Mouse (Mus musculus) kidney, embryonic 16.5 days (tissue): ENCODE measurements around the gene Atl3. TPM values are rescaled to one million over a fixed set of nuclear protein-coding genes. Genes with fewer than 3 reads are reported as not detected.
"Not testable (repeated sequence)": the region's sequence is repeated elsewhere in the genome, so short reads cannot be mapped to it uniquely, and the experiment has no call there.

Experiments
- ATAC-seq: fragments of 200-750 bp; cut with Nextera tagmentation; 2 replicates; pipeline ENCODE4 v1.8.0; 2017; ENCODE audit warnings: moderate TSS enrichment; ENCODE audit not compliant: low FRiP score, low TSS enrichment
- H3K27ac ChIP-seq: fragments of 300-500 bp; sonication (generic); 2 replicates; pipeline ENCODE4 v1.5.1; 2014; ENCODE audit warnings: low read length
- H3K27me3 ChIP-seq: fragments of 300-500 bp; sonication (generic); 2 replicates; pipeline ENCODE4 v1.6.1; 2014; ENCODE audit warnings: low read length, control low read depth, mixed read lengths; ENCODE audit not compliant: insufficient read depth
- H3K36me3 ChIP-seq: fragments of 300-500 bp; sonication (generic); 2 replicates; pipeline ENCODE4 v1.6.1; 2014; ENCODE audit warnings: low read length, control low read depth, mixed read lengths; ENCODE audit not compliant: insufficient read depth
- H3K4me1 ChIP-seq: fragments of 300-500 bp; sonication (generic); 2 replicates; pipeline ENCODE4 v1.6.1; 2014; ENCODE audit warnings: low read length, control low read depth, mixed read lengths; ENCODE audit not compliant: insufficient read depth
- H3K4me2 ChIP-seq: fragments of 300-500 bp; sonication (generic); replicated peaks from 2 replicates; pipeline ENCODE4 v1.6.1; 2014; ENCODE audit warnings: low read depth, low read length
- H3K4me3 ChIP-seq: fragments of 300-500 bp; sonication (generic); 2 replicates; pipeline ENCODE4 v1.5.1; 2014; ENCODE audit warnings: mild to moderate bottlenecking, low read length
- H3K9ac ChIP-seq: fragments of 300-500 bp; sonication (generic); replicated peaks from 2 replicates; pipeline ENCODE4 v1.6.1; 2014; ENCODE audit warnings: low read length
- H3K9me3 ChIP-seq: fragments of 300-500 bp; sonication (generic); 2 replicates; pipeline ENCODE4 v1.6.1; 2016; ENCODE audit warnings: low read length, control low read depth
- WGBS: fragments of 180-500 bp; shearing (Covaris S2); extraction: QIAGEN DNeasy Blood & Tissue Kit; methylation state at CpG from one replicate; pipeline ENCODE4 v1.1.7; 2014; 5-methylcytosine and 5-hydroxymethylcytosine counted together
- polyA plus RNA-seq: library from polyadenylated mRNA; unstranded; fragments of >200 nt; fragmentation: Nextera tagmentation; extraction: Ambion mirVana; gene quantifications from 2 replicates; pipeline ENCODE4 v1.2.1, GENCODE M21; 2015

Gene Atl3
- polyA plus RNA-seq, 1 experiment from 2014 or later = 13.1 TPM

GRCm38 (mm10) chr19:7495221-7496038 is 1.6 kb downstream of the Atl3 start:
- peak overlapping the region; percentile 99; the same call in 1 of the 2 replicates for H3K27ac ChIP-seq
- no peaks in the 10 kb centered on the region for H3K36me3 ChIP-seq
- H3K9me3 ChIP-seq = no peaks in the 10 kb centered on the region
- H3K4me1 ChIP-seq = peaks cover 6% of the 10 kb centered on the region; the same call in 1 of the 2 replicates
- 38% methylated on average over 14 of the region's 14 CpGs for WGBS
- no peak for ATAC-seq
- H3K4me2 ChIP-seq = peak overlapping the region; percentile 64
- peak overlapping the region; percentile 98 for H3K9ac ChIP-seq
- peak overlapping the region; percentile 85 for H3K4me3 ChIP-seq
- no peaks in the 10 kb centered on the region for H3K27me3 ChIP-seq

DNA sequence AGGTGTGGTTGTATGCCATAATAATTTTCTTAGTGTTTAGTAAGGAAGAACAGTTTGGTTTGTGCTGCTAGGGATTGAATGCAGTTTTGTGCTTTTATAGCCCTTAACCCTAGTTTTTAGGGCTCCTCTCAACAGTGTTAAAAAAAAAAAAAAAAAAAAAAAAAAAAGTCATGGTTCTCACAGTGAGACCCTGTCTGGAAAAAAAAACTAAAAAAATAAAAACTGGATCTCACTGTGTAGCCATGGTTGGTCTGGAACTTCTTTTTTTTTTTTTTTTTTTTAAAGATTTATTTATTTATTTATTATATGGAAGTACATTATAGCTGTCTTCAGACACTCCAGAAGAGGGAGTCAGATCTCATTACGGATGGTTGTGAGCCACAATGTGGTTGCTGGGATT is 2.2 kb downstream of the Atl3 start:
- not testable (repeated sequence) for H3K9me3 ChIP-seq, H3K27me3 ChIP-seq, H3K27ac ChIP-seq, H3K36me3 ChIP-seq, H3K4me1 ChIP-seq, H3K4me3 ChIP-seq, H3K9ac ChIP-seq, ATAC-seq
- 70% methylated on average over 1 of the region's 1 CpGs for WGBS
- H3K4me2 ChIP-seq = peak overlapping the region; percentile 64

GRCm38 (mm10) chr19:7498816-7499215 is 5.0 kb downstream of the Atl3 start:
- H3K27ac ChIP-seq = no peak overlapping the region

GRCm38 (mm10) chr19:7500701-7501100 is 6.9 kb downstream of the Atl3 start:
- H3K27ac ChIP-seq = no peak overlapping the region
- peaks cover 3% of the 10 kb centered on the region; the same call in 1 of the 2 replicates for H3K4me1 ChIP-seq
- H3K27me3 ChIP-seq = no peaks in the 10 kb centered on the region
- H3K4me2 ChIP-seq = no peak overlapping the region
- 81% methylated on average over 1 of the region's 1 CpGs for WGBS
- no peak overlapping the region for H3K9ac ChIP-seq
- ATAC-seq = no peak
- H3K9me3 ChIP-seq = no peaks in the 10 kb centered on the region
- H3K4me3 ChIP-seq = no peak overlapping the region
- no peaks in the 10 kb centered on the region for H3K36me3 ChIP-seq

More at GRCm38 (mm10) chr19:7498816-7499215, 5.0 kb downstream of the Atl3 start:
- no peaks in the 10 kb centered on the region for H3K27me3 ChIP-seq
- H3K36me3 ChIP-seq = no peaks in the 10 kb centered on the region
- no peak overlapping the region for H3K4me3 ChIP-seq
- 91% methylated on average over 2 of the region's 2 CpGs for WGBS
- H3K9me3 ChIP-seq = no peaks in the 10 kb centered on the region
- H3K4me1 ChIP-seq = peaks cover 6% of the 10 kb centered on the region; the same call in 1 of the 2 replicates
- no peak overlapping the region for H3K9ac ChIP-seq
- H3K4me2 ChIP-seq = no peak overlapping the region
- ATAC-seq = no peak

- ATAC-seq = no peak
- H3K4me1 ChIP-seq = no peaks in the 10 kb centered on the region
- no peak overlapping the region for H3K9ac ChIP-seq
- no peaks in the 10 kb centered on the region for H3K9me3 ChIP-seq
- WGBS = 88% methylated on average over 2 of the region's 2 CpGs
- no peaks in the 10 kb centered on the region for H3K36me3 ChIP-seq
- H3K4me2 ChIP-seq = no peak overlapping the region
- H3K27me3 ChIP-seq = no peaks in the 10 kb centered on the region
- no peak overlapping the region for H3K27ac ChIP-seq
- no peak overlapping the region for H3K4me3 ChIP-seq
Observed at GRCm38 (mm10) chr19:7502432-7502831, 8.6 kb downstream of the Atl3 start.

DNA sequence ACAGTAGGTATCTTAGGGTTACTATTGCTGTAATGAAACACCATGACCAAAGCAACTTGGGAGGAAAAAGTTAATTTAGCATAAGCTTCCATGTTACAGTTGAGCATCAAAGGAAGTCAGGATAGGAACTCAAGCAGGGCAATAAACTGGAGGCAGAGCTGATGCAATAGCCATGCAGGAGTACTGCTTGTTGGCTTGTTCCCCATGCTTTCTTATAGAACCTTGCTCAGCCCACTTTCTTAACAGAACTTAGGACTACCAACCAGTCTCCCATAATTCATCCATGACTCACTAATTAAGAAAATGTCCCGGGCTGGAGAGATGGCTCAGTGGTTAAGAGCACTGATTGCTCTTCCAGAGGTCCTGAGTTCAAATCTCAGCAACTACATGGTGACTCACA is 12.5 kb downstream of the Atl3 start:
- Histone ChIP-seq H3K36me3 (peaks cover 14% of the 10 kb centered on the region), H3K4me3 (no peak overlapping the region), H3K9ac (no peak overlapping the region), H3K4me1 (no peaks in the 10 kb centered on the region), H3K27ac (no peak overlapping the region), H3K4me2 (no peak overlapping the region), H3K9me3 (no peaks in the 10 kb centered on the region), H3K27me3 (no peaks in the 10 kb centered on the region)
- 52% methylated on average over 1 of the region's 1 CpGs for WGBS
- ATAC-seq = no peak

DNA sequence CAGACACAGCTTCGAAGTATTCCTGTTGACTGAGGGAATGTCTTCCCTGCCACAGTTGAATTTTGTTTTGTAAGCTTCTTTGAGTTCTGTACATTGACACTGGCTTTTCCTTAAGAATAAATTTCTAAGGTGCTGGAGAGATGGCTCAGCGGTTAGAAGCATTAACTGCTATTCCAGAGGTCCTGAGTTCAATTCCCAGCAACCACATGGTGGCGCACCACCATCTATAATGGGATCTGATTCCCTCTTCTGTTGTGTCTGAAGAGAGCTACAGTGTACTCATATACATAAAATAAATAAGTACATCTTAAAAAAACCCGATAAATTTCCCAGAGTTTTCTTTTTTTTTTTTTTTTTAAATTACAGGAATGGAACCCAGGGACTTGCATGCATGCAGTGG is 14.2 kb downstream of the Atl3 start:
- Histone ChIP-seq H3K4me3 (no peak overlapping the region), H3K27me3 (no peaks in the 10 kb centered on the region), H3K9me3 (no peaks in the 10 kb centered on the region), H3K36me3 (peaks cover 24% of the 10 kb centered on the region), H3K4me1 (no peaks in the 10 kb centered on the region), H3K27ac (no peak overlapping the region), H3K4me2 (no peak overlapping the region), H3K9ac (no peak overlapping the region)
- no peak for ATAC-seq
- WGBS = 78% methylated on average over 4 of the region's 4 CpGs

DNA sequence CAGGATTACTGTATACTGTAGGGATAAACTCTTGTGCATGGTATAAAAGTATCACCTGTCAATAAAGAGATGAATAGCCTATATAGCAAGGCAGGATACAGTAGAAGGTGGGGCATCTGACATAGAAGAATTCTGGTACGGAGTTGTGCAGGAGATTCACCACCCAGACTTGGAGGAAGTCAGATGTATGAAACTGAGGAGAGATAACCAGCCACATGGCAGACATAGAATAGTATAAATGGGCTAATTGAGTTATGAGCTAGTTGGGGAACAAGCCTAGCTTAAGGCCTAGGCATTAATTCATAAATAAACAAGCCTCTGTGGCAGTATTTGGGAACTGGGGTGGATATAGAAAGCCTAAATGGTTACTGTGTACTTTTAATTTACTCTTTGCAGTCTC is 22.6 kb downstream of the Atl3 start:
- H3K9me3 ChIP-seq = no peaks in the 10 kb centered on the region
- no peak overlapping the region for H3K9ac ChIP-seq
- peaks cover 33% of the 10 kb centered on the region; the same call in 1 of the 2 replicates for H3K36me3 ChIP-seq
- no peak overlapping the region for H3K4me3 ChIP-seq
- H3K27me3 ChIP-seq = no peaks in the 10 kb centered on the region
- ATAC-seq = no peak
- no peaks in the 10 kb centered on the region for H3K4me1 ChIP-seq
- WGBS = 88% methylated on average over 1 of the region's 1 CpGs
- H3K27ac ChIP-seq = no peak overlapping the region
- no peak overlapping the region for H3K4me2 ChIP-seq

GRCm38 (mm10) chr19:7521619-7522018 is 27.8 kb downstream of the Atl3 start:
- Histone ChIP-seq H3K4me2 (no peak overlapping the region), H3K4me1 (no peaks in the 10 kb centered on the region), H3K27ac (no peak overlapping the region), H3K4me3 (no peak overlapping the region), H3K9me3 (peaks cover 6% of the 10 kb centered on the region), H3K36me3 (peaks cover 40% of the 10 kb centered on the region), H3K27me3 (no peaks in the 10 kb centered on the region), H3K9ac (no peak overlapping the region)
- no peak for ATAC-seq
- WGBS = 88% methylated on average over 3 of the region's 3 CpGs

DNA sequence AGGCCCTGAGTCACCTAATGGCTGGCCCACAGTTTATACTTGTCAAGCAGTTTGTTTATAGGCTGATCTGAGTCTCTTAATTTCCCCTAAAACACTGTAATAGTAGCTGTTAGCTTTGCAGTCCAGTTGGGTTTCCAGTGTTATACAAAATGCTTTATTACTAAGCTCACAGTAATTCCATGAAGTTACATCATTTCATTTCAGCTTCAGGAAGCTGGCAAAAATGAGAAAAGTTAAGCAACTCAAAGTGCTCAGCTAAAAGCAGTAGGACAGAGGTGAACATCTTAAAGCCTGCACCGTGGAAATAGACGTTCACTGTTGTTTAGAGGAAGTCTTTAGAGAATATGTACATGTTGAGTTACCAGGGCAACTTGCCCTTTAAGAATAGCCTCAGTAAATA is 29.0 kb downstream of the Atl3 start:
- Histone ChIP-seq H3K4me1 (no peaks in the 10 kb centered on the region), H3K4me3 (no peak overlapping the region), H3K36me3 (peaks cover 39% of the 10 kb centered on the region), H3K27me3 (no peaks in the 10 kb centered on the region), H3K4me2 (no peak overlapping the region), H3K9ac (no peak overlapping the region), H3K9me3 (peaks cover 6% of the 10 kb centered on the region), H3K27ac (no peak overlapping the region)
- no peak for ATAC-seq
- WGBS = 100% methylated on average over 2 of the region's 2 CpGs
